Mouse (Mus musculus) liver, postnatal 0 days (tissue): ENCODE measurements at regions not wholly inside any gene's neighbourhood (a gene's known extent, or its start where the extent isn't known, plus 50 kb on each side); places are given as distances from the start of the nearest gene placed in this dataset.

ENCODE experiments used
- CTCF ChIP-seq: sonication (generic); IDR thresholded peaks from 2 replicates; pipeline ENCODE4 v1.5.1; 2016; ENCODE audit warnings: antibody characterized with exemption, low read depth
- EP300 ChIP-seq: IDR thresholded peaks from 2 replicates; pipeline ENCODE4 v1.6.1; 2016; ENCODE audit warnings: antibody characterized with exemption, low read depth, mild to moderate bottlenecking

DNA sequence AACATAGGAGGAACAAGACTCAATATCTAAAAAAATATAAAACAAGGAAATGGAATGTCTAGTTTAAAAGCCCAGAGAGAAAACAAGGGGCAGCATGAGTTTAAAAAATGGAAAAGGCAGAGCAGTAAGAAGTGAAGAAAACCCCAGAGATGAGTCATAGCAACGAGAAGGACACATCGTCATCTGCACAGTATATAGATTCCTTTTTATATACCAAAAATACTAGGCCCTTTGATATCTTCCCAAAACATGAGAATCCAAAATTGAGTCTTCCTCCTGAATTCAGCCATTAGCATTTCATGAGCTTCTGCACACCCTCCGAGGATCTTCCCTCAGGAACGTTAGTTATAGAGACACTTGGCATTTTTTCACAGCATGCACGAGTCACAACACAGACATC, 96.5 kb downstream of the Ifi44 start:
- TF ChIP-seq CTCF (no peak), EP300 (no peak)
